Mouse (Mus musculus) MEL (cell line): ENCODE measurements at regions not wholly inside any gene's neighbourhood (a gene's known extent, or its start where the extent isn't known, plus 50 kb on each side); places are given as distances from the start of the nearest gene placed in this dataset.

Source experiments
- DNase-seq: peaks from one replicate; pipeline ENCODE4 v3.0.0; 2011; ENCODE audit warnings: low read depth, low spot score
- H3K27ac ChIP-seq: 2 replicates; pipeline ENCODE4 v1.5.1; 2012; ENCODE audit warnings: low read depth, mild to moderate bottlenecking, control low read depth, low read length, moderate library complexity; ENCODE audit not compliant: control insufficient read depth
- H3K27me3 ChIP-seq, 2 experiments: fragments of 150-350 bp in 1 of 2; sonication (generic) in 1 of 2; 2 replicates each; pipeline ENCODE4 v1.6.1; 2012; ENCODE audit warnings: low read length in 2 of 2, mild to moderate bottlenecking in 2 of 2, improper control_type of control experiment in 1 of 2, moderate library complexity in 1 of 2; ENCODE audit not compliant: insufficient read depth in 2 of 2, control insufficient read depth in 1 of 2
- H3K36me3 ChIP-seq, 2 experiments: 2 replicates each; pipeline ENCODE4 v1.6.1; 2012 to 2014; ENCODE audit warnings: low read length in 2 of 2, improper control_type of control experiment in 1 of 2, inconsistent platforms in 1 of 2, mild to moderate bottlenecking in 1 of 2; ENCODE audit not compliant: insufficient read depth in 2 of 2, control insufficient read depth in 1 of 2
- H3K4me1 ChIP-seq, 2 experiments: fragments of 150-350 bp in 1 of 2; sonication (generic) in 1 of 2; 2 replicates each; pipeline ENCODE4 v1.6.1; 2012; ENCODE audit warnings: low read length in 2 of 2, improper control_type of control experiment in 1 of 2, mild to moderate bottlenecking in 1 of 2; ENCODE audit not compliant: insufficient read depth in 2 of 2, control insufficient read depth in 1 of 2
- H3K4me3 ChIP-seq, 2 experiments: fragments of 150-350 bp in 1 of 2; sonication (generic) in 1 of 2; 2 replicates each; pipeline ENCODE4 v1.5.1; 2012; ENCODE audit warnings: low read depth in 2 of 2, low read length in 2 of 2, mild to moderate bottlenecking in 2 of 2, moderate library complexity in 2 of 2, control low read depth in 1 of 2, improper control_type of control experiment in 1 of 2; ENCODE audit not compliant: control insufficient read depth in 1 of 2, insufficient read depth in 1 of 2
- H3K79me2 ChIP-seq: 2 replicates; pipeline ENCODE4 v1.6.1; 2012; ENCODE audit warnings: mild to moderate bottlenecking, low read length, moderate library complexity; ENCODE audit not compliant: control insufficient read depth, poor library complexity, insufficient read depth
- H3K9ac ChIP-seq: 2 replicates; pipeline ENCODE4 v1.6.1; 2012; ENCODE audit warnings: low read depth, mild to moderate bottlenecking, control low read depth, low read length, moderate library complexity; ENCODE audit not compliant: control insufficient read depth, poor library complexity, severe bottlenecking
- H3K9me3 ChIP-seq: fragments of 150-350 bp; sonication (generic); replicated peaks from 2 replicates; pipeline ENCODE4 v1.6.1; 2012; ENCODE audit warnings: mild to moderate bottlenecking, low read length, improper control_type of control experiment, moderate library complexity; ENCODE audit not compliant: insufficient read depth
- CTCF ChIP-seq, 3 experiments: IDR thresholded peaks in 2 of 3; conservative IDR thresholded peaks in 1 of 3; 2 replicates each; pipeline ENCODE4 v1.5.1; 2011 to 2012; ENCODE audit warnings: low read length in 3 of 3, low read depth in 2 of 3, mild to moderate bottlenecking in 2 of 3, improper control_type of control experiment in 1 of 3, inconsistent platforms in 1 of 3, mixed read lengths in 1 of 3, moderate library complexity in 1 of 3; ENCODE audit not compliant: control insufficient read depth in 1 of 3, insufficient read depth in 1 of 3, poor library complexity in 1 of 3, severe bottlenecking in 1 of 3
- JUND ChIP-seq: IDR thresholded peaks from 2 replicates; pipeline ENCODE4 v1.6.1; 2011; ENCODE audit warnings: low read depth, mild to moderate bottlenecking, improper control_type of control experiment, low read length
- KAT2A ChIP-seq: conservative IDR thresholded peaks from 2 replicates; pipeline ENCODE4 v1.6.1; 2012; ENCODE audit warnings: low read depth, low read length, improper control_type of control experiment, inconsistent platforms
- MAFK ChIP-seq: IDR thresholded peaks from 2 replicates; pipeline ENCODE4 v1.6.1; 2011; ENCODE audit warnings: low read depth, mild to moderate bottlenecking, low read length, improper control_type of control experiment, borderline replicate concordance
- MAX ChIP-seq: IDR thresholded peaks from 2 replicates; pipeline ENCODE4 v1.6.1; 2011; ENCODE audit warnings: low read length, improper control_type of control experiment
- MAZ ChIP-seq: IDR thresholded peaks from 2 replicates; pipeline ENCODE4 v1.6.1; 2012; ENCODE audit warnings: low read depth, mild to moderate bottlenecking, inconsistent platforms, low read length, improper control_type of control experiment
- MXI1 ChIP-seq: IDR thresholded peaks from 2 replicates; pipeline ENCODE4 v1.6.1; 2011; ENCODE audit warnings: mild to moderate bottlenecking, low read depth, low read length, improper control_type of control experiment
- NRF1 ChIP-seq: IDR thresholded peaks from 2 replicates; pipeline ENCODE4 v1.6.1; 2014; ENCODE audit warnings: low read depth, mild to moderate bottlenecking, inconsistent platforms, low read length, improper control_type of control experiment, moderate library complexity; ENCODE audit not compliant: poor library complexity, insufficient read depth, severe bottlenecking
- POLR2AphosphoS5 ChIP-seq: IDR thresholded peaks from 2 replicates; pipeline ENCODE4 v1.6.1; 2012; ENCODE audit warnings: low read depth, borderline replicate concordance, mild to moderate bottlenecking, inconsistent platforms, low read length, moderate library complexity, mixed read lengths
- RCOR1 ChIP-seq: IDR thresholded peaks from 2 replicates; pipeline ENCODE4 v1.6.1; 2012; ENCODE audit warnings: low read depth, mild to moderate bottlenecking, inconsistent platforms, low read length, improper control_type of control experiment
- SIN3A ChIP-seq: IDR thresholded peaks from 2 replicates; pipeline ENCODE4 v1.6.1; 2012; ENCODE audit warnings: low read length, improper control_type of control experiment, inconsistent platforms
- UBTF ChIP-seq: IDR thresholded peaks from 2 replicates; pipeline ENCODE4 v1.6.1; 2012; ENCODE audit warnings: low read depth, mild to moderate bottlenecking, inconsistent platforms, low read length, improper control_type of control experiment, moderate library complexity, borderline replicate concordance; ENCODE audit not compliant: insufficient read depth

- H3K4me1 ChIP-seq = no peaks in the 10 kb centered on the region
- no peak overlapping the region for H3K9ac ChIP-seq
- H3K27me3 ChIP-seq = no peaks in the 10 kb centered on the region
- H3K4me3 ChIP-seq = no peak overlapping the region
- H3K36me3 ChIP-seq = no peaks in the 10 kb centered on the region
- no peak for TF ChIP-seq SIN3A
- TF ChIP-seq MXI1 = no peak
- TF ChIP-seq MAZ = no peak
- no peak for TF ChIP-seq POLR2AphosphoS5
- no peak for TF ChIP-seq JUND
- no peak for TF ChIP-seq CTCF (IDR thresholded peaks at IDR 0.05 in 2 of 3, conservative IDR thresholded peaks at IDR 0.05 in 1 of 3; ENCODE audit: control insufficient read depth in 1 of 3, insufficient read depth in 1 of 3, low read depth in 2 of 3, low read length in 3 of 3, poor library complexity in 1 of 3, severe bottlenecking in 1 of 3)
- TF ChIP-seq RCOR1 = no peak
- TF ChIP-seq MAFK = no peak
- TF ChIP-seq, all 39 proteins: peak for 0
- H3K9me3 ChIP-seq = no peaks in the 10 kb centered on the region
- no peaks in the 10 kb centered on the region for H3K79me2 ChIP-seq
- no peak for DNase-seq
- no peak overlapping the region for H3K27ac ChIP-seq
These were observed 474.7 kb upstream of the Cited2 start for GRCm38 (mm10) chr10:17248270-17248669.

GRCm38 (mm10) chr10:17253040-17253439 is 470.0 kb upstream of the Cited2 start:
- no peaks in the 10 kb centered on the region for H3K9me3 ChIP-seq
- no peak overlapping the region for H3K27ac ChIP-seq
- DNase-seq = no peak
- no peak overlapping the region for H3K9ac ChIP-seq
- H3K4me3 ChIP-seq = no peak overlapping the region
- no peaks in the 10 kb centered on the region for H3K79me2 ChIP-seq
- TF ChIP-seq SIN3A (no peak), MAZ (no peak), UBTF (no peak), KAT2A (no peak), MAX (no peak)
- no peaks in the 10 kb centered on the region for H3K36me3 ChIP-seq
- no peaks in the 10 kb centered on the region for H3K4me1 ChIP-seq
- no peaks in the 10 kb centered on the region for H3K27me3 ChIP-seq

- TF ChIP-seq JUND = no peak
- no peak for TF ChIP-seq MAFK
- TF ChIP-seq NRF1 = no peak
- H3K9ac ChIP-seq = no peak overlapping the region
These were observed 462.9 kb upstream of the Cited2 start for GRCm38 (mm10) chr10:17260154-17260553.

More at GRCm38 (mm10) chr10:17260154-17260553, 462.9 kb upstream of the Cited2 start:
- H3K9me3 ChIP-seq = no peaks in the 10 kb centered on the region
- no peaks in the 10 kb centered on the region for H3K4me1 ChIP-seq
- no peaks in the 10 kb centered on the region for H3K27me3 ChIP-seq
- no peak for DNase-seq
- no peak overlapping the region for H3K27ac ChIP-seq
- no peaks in the 10 kb centered on the region for H3K36me3 ChIP-seq
- H3K79me2 ChIP-seq = no peaks in the 10 kb centered on the region
- no peak overlapping the region for H3K4me3 ChIP-seq
